Mouse (Mus musculus): ENCODE results near the gene Gm49342. TPM values are rescaled to one million over a fixed set of nuclear protein-coding genes. Genes with fewer than 3 reads are reported as not detected.
"Not testable (repeated sequence)": the region's sequence is repeated elsewhere in the genome, so short reads cannot be mapped to it uniquely, and the experiment has no call there.

Gm49342 gene
- polyA plus RNA-seq, 1 experiment = 27.3 TPM

DNA sequence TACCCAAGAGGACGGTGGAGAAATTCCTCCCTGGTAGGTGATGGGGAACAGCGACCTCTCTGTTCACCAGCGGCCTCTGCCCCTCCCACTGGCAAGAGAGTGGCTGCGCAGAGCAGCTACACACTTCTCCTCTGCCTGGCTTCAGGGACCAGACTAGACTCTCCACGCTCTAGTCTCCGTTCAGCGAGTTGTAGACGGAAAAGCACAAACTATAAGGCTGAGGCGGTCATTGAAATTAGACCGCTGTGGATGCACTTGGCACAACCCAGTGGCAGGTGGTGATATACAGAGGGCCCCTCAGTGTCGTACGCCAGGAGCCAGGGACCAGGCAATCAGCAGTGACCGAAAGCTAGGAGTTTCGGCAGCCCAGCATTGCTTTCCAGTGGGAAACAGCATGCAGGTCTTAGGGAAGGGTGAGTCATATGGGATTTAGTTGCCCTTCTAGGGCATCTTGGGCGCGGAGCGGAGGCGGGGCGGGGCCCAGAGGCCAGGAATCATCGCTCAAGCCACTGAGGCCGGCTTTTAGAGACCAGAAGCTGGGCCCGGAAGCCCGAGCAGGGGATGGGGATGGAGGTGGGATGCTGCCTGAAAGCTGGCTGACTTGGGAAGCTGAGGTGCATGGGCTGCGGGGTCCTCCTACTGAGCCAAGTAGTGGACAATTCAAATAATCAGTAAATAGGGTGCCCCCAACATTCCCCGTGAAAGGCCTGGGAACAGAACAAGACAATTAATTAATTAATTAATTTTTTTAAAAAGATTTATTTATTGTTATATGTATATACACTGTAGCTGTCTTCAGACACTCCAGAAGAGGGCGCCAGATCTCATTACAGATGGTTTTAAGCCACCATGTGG lies 40.1 kb upstream of the Gm49342 start:
- H3K4me3 ChIP-seq (ENCODE audit: insufficient read depth, poor library complexity, severe bottlenecking) = no peak overlapping the region
- no peaks in the 10 kb centered on the region for H3K79me3 ChIP-seq (ENCODE audit: low read depth)
- H3K27me3 ChIP-seq (ENCODE audit: control insufficient read depth, insufficient read depth, insufficient read length) = no peaks in the 10 kb centered on the region
- H3ac ChIP-seq (ENCODE audit: control insufficient read depth, insufficient read length, low read depth) = no peak overlapping the region
- no peak for TF ChIP-seq FOSL1 (IDR thresholded peaks at IDR 0.05; ENCODE audit: insufficient read depth, low read length, poor library complexity, severe bottlenecking)
- no peak for TF ChIP-seq CEBPB (IDR thresholded peaks at IDR 0.05; ENCODE audit: low read depth)
- TF ChIP-seq MAX (IDR thresholded peaks at IDR 0.05) = no peak
- TF ChIP-seq MYOD1 (IDR thresholded peaks at IDR 0.05; ENCODE audit: control insufficient read depth, insufficient read length, low read depth) = no peak
- TF ChIP-seq CTCF (IDR thresholded peaks at IDR 0.05; ENCODE audit: control insufficient read depth, insufficient read depth, insufficient read length) = no peak
- TF ChIP-seq USF1 (IDR thresholded peaks at IDR 0.05; ENCODE audit: low read depth) = no peak
- TF ChIP-seq MYOG (IDR thresholded peaks at IDR 0.05; ENCODE audit: control insufficient read depth, extremely low read depth, insufficient read length) = no peak
- H3K79me2 ChIP-seq (ENCODE audit: control insufficient read depth, insufficient read depth) = no peaks in the 10 kb centered on the region
- no peaks in the 10 kb centered on the region for H3K36me3 ChIP-seq (ENCODE audit: control insufficient read depth, insufficient read depth)

DNA sequence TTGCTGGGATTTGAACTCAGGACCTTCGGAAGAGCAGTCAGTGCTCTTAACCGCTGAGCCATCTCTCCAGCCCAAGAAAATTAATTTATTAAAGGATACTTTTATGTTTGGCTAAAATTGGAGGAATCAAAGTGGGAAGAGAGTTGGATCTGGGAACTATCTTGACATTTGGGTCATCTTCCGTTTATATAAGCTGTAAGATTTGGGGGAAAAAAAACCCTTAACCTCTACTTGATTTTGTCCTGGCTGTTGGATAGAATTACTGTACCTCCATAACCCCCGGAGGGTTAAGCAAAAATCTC lies 39.5 kb upstream of the Gm49342 start:
- no peak overlapping the region for H3ac ChIP-seq (ENCODE audit: control insufficient read depth, insufficient read length, low read depth)
- H3K79me3 ChIP-seq (ENCODE audit: low read depth) = no peaks in the 10 kb centered on the region
- H3K36me3 ChIP-seq (ENCODE audit: control insufficient read depth, insufficient read depth) = no peaks in the 10 kb centered on the region
- H3K79me2 ChIP-seq (ENCODE audit: control insufficient read depth, insufficient read depth) = no peaks in the 10 kb centered on the region
- TF ChIP-seq MAX (IDR thresholded peaks at IDR 0.05) (no peak), CEBPB (IDR thresholded peaks at IDR 0.05; ENCODE audit: low read depth) (no peak), MYOD1 (IDR thresholded peaks at IDR 0.05; ENCODE audit: control insufficient read depth, insufficient read length, low read depth) (no peak), USF1 (IDR thresholded peaks at IDR 0.05; ENCODE audit: low read depth) (no peak), CTCF (IDR thresholded peaks at IDR 0.05; ENCODE audit: control insufficient read depth, insufficient read depth, insufficient read length) (no peak), MYOG (IDR thresholded peaks at IDR 0.05; ENCODE audit: control insufficient read depth, extremely low read depth, insufficient read length) (no peak), FOSL1 (IDR thresholded peaks at IDR 0.05; ENCODE audit: insufficient read depth, low read length, poor library complexity, severe bottlenecking) (no peak)
- H3K4me3 ChIP-seq (ENCODE audit: insufficient read depth, poor library complexity, severe bottlenecking) = no peak overlapping the region
- no peaks in the 10 kb centered on the region for H3K27me3 ChIP-seq (ENCODE audit: control insufficient read depth, insufficient read depth, insufficient read length)

DNA sequence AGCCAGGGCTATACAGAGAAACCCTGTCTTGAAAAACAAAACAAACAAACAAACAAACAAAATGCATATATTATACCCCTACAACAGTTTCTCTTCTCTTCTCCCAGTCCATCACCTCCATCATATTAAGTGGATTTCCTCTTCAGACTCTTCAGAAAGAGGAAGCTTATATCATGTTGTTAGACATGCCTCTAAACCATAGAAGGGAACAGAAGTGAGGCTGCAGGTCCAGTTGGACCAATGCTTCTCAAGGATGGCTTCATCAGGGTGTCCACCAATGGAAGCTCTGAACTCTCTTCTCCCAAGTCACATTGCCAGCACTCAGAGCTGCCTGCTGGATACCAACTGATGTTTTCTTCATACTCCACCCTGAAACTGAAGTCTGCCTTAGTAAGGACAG lies 39.0 kb upstream of the Gm49342 start:
- not testable (repeated sequence) for H3K79me3 ChIP-seq (ENCODE audit: low read depth)

DNA sequence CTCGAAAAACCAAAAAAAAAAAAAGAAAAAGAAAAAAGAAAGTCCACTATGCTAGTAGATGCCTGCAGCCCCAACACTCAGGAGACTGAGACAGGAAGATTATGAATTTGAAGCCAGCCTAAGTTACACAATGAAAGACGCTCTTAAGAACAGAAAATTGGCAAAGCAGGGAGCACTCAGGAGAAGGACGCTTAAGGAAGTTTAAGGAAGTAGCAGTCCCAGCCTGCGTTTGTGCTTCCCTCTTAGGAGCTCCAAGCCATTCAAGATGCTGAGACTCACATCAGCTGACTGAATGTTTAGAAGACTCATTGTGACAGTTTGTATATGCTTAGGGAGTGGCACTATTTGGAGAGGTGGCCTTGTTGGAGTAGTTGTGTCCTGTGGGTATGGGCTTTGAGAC lies 36.2 kb upstream of the Gm49342 start:
- TF ChIP-seq MAX (IDR thresholded peaks at IDR 0.05) (no peak), FOSL1 (IDR thresholded peaks at IDR 0.05; ENCODE audit: insufficient read depth, low read length, poor library complexity, severe bottlenecking) (no peak), MYOG (IDR thresholded peaks at IDR 0.05; ENCODE audit: control insufficient read depth, extremely low read depth, insufficient read length) (no peak), USF1 (IDR thresholded peaks at IDR 0.05; ENCODE audit: low read depth) (no peak), MYOD1 (IDR thresholded peaks at IDR 0.05; ENCODE audit: control insufficient read depth, insufficient read length, low read depth) (no peak), CTCF (IDR thresholded peaks at IDR 0.05; ENCODE audit: control insufficient read depth, insufficient read depth, insufficient read length) (no peak), CEBPB (IDR thresholded peaks at IDR 0.05; ENCODE audit: low read depth) (no peak)
- no peaks in the 10 kb centered on the region for H3K79me3 ChIP-seq (ENCODE audit: low read depth)
- H3K36me3 ChIP-seq (ENCODE audit: control insufficient read depth, insufficient read depth) = no peaks in the 10 kb centered on the region
- H3K4me3 ChIP-seq (ENCODE audit: insufficient read depth, poor library complexity, severe bottlenecking) = no peak overlapping the region
- no peaks in the 10 kb centered on the region for H3K27me3 ChIP-seq (ENCODE audit: control insufficient read depth, insufficient read depth, insufficient read length)
- H3ac ChIP-seq (ENCODE audit: control insufficient read depth, insufficient read length, low read depth) = no peak overlapping the region
- no peaks in the 10 kb centered on the region for H3K79me2 ChIP-seq (ENCODE audit: control insufficient read depth, insufficient read depth)

More for the DNA sequence above, 39.0 kb upstream of the Gm49342 start:
- not testable (repeated sequence) for H3K4me3 ChIP-seq (ENCODE audit: insufficient read depth, poor library complexity, severe bottlenecking); H3K79me2 ChIP-seq (ENCODE audit: control insufficient read depth, insufficient read depth); H3K36me3 ChIP-seq (ENCODE audit: control insufficient read depth, insufficient read depth); H3ac ChIP-seq (ENCODE audit: control insufficient read depth, insufficient read length, low read depth); H3K27me3 ChIP-seq (ENCODE audit: control insufficient read depth, insufficient read depth, insufficient read length)

DNA sequence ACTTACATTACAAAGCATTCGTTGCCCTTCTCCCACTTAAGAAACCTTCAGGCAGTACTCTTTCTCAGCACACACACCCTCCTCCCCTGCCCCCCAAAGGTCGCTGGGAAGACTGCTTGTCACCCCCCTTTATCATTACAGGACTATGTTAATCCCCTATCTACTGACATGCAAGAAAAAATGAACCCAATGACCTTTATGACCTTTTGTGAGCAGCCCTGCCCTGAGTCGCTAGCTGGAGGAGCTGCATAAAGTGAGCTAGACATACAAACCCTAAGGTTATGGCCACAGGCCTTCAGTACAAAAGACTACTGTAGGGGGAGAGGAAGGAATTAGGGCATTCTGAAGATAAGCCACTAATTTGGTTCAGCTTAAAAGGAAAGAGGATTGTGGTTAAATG lies 33.0 kb upstream of the Gm49342 start:
- Histone ChIP-seq H3K79me3 (ENCODE audit: low read depth) (no peaks in the 10 kb centered on the region), H3K36me3 (ENCODE audit: control insufficient read depth, insufficient read depth) (peaks cover 9% of the 10 kb centered on the region), H3ac (ENCODE audit: control insufficient read depth, insufficient read length, low read depth) (no peak overlapping the region), H3K79me2 (ENCODE audit: control insufficient read depth, insufficient read depth) (no peaks in the 10 kb centered on the region), H3K4me3 (ENCODE audit: insufficient read depth, poor library complexity, severe bottlenecking) (no peak overlapping the region), H3K27me3 (ENCODE audit: control insufficient read depth, insufficient read depth, insufficient read length) (no peaks in the 10 kb centered on the region)
- no peak for TF ChIP-seq MYOD1 (IDR thresholded peaks at IDR 0.05; ENCODE audit: control insufficient read depth, insufficient read length, low read depth)
- TF ChIP-seq MAX (IDR thresholded peaks at IDR 0.05) = no peak
- no peak for TF ChIP-seq FOSL1 (IDR thresholded peaks at IDR 0.05; ENCODE audit: insufficient read depth, low read length, poor library complexity, severe bottlenecking)
- no peak for TF ChIP-seq CTCF (IDR thresholded peaks at IDR 0.05; ENCODE audit: control insufficient read depth, insufficient read depth, insufficient read length)
- TF ChIP-seq USF1 (IDR thresholded peaks at IDR 0.05; ENCODE audit: low read depth) = no peak
- no peak for TF ChIP-seq CEBPB (IDR thresholded peaks at IDR 0.05; ENCODE audit: low read depth)
- no peak for TF ChIP-seq MYOG (IDR thresholded peaks at IDR 0.05; ENCODE audit: control insufficient read depth, extremely low read depth, insufficient read length)

DNA sequence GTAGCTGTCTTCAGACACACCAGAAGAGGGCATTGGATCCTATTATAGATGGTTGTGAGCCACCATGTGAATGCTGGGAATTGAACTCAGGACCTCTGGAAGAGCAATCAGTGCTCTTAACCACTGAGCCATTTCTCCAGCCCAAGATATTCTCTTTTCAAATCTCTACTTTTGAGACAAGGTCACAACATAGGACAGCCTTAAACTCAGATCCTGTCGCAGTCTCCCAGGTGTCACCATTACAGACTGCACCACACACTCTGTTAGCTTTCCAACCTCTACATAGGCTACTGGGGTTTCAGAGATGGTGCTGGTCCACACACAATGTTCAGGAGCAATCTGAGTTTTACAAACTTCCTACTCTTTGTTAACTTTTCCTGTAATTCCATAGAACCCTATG lies 20.9 kb upstream of the Gm49342 start:
- not testable (repeated sequence) for H3K27me3 ChIP-seq (ENCODE audit: control insufficient read depth, insufficient read depth, insufficient read length); H3ac ChIP-seq (ENCODE audit: control insufficient read depth, insufficient read length, low read depth)
- Histone ChIP-seq H3K4me3 (ENCODE audit: insufficient read depth, poor library complexity, severe bottlenecking) (peak overlapping the region; percentile 82), H3K79me3 (ENCODE audit: low read depth) (peaks cover 30% of the 10 kb centered on the region), H3K79me2 (ENCODE audit: control insufficient read depth, insufficient read depth) (peaks cover 52% of the 10 kb centered on the region), H3K36me3 (ENCODE audit: control insufficient read depth, insufficient read depth) (peaks cover 27% of the 10 kb centered on the region)
